1 mouse cellular context compared by ENCODE assay signal in the genomic region with DNA sequence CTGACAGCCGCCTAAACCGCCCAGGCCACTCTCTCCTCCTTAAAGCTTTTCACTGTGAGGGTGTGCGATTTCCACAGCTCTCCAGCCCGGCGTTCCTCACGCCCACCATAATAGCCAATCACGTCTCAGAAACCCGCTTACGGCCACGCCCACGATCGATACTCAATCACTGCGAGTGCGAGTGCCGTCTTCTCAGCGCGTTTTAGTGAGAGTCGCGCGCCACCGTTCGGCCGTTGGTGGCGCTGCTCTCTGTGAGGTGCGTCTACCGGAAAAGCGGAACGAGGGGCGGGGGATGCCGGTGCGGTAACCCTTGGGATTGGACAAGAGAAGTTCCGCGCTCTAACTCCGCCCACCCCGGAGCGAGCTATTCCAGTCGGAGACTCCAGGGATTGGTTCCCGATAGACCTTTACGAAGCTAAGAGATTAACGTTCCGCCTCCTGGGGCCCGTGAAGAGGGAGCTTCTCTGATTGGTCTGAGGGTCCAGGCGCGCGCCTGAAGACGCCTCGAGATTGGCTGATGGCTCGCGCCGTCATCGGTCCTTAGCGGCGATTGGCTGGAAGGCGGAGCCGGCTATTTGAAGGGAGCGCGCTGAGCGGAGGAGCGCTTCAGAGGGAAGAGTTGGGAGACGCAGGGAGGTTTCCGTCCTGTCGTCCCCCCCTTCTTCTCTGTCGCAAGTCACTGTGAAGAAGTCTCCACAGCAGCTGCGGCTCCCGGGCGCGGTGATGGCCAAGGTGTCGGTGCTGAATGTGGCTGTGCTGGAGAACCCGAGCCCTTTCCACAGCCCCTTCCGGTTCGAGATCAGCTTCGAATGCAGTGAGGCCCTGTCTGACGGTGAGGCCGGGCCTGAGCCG.
TF ChIP-seq lines count a peak whose summit lies in the region.

A gene (minus strand): TSS at position 100 of the 852 bp plus-strand sequence.
A gene (plus strand): TSS at position 402 of the 852 bp plus-strand sequence.

TF ChIP-seq in CH12.LX, 34 proteins besides CTCF, POLR2A, EP300 and RAD21 (continued from another document):
- 0 out of 2 replicates have a peak, but pooled peaks have one; percentile 45 for TF ChIP-seq KAT2A (IDR thresholded peaks at IDR 0.05; ENCODE audit: insufficient replicate concordance, low read length)
- TF ChIP-seq GABPA (IDR thresholded peaks at IDR 0.05; ENCODE audit: insufficient replicate concordance, low read depth, low read length): no peak
- TF ChIP-seq JUN (IDR thresholded peaks at IDR 0.05; ENCODE audit: insufficient read depth, low read depth, low read length): no peak
- TF ChIP-seq NRF1 (IDR thresholded peaks at IDR 0.05; ENCODE audit: low read depth, low read length): peak; percentile 33; the same call in 1 of the 2 replicates
- 0 out of 2 replicates have a peak, but pooled peaks have one; percentile 20 for TF ChIP-seq ZMIZ1 (IDR thresholded peaks at IDR 0.05; ENCODE audit: low read depth, low read length)
- no peak for TF ChIP-seq PAX5 (IDR thresholded peaks at IDR 0.05; ENCODE audit: low read length)
- TF ChIP-seq MXI1 (IDR thresholded peaks at IDR 0.05; ENCODE audit: low read depth, low read length): peak; percentile 68
- TF ChIP-seq ZC3H11A (IDR thresholded peaks at IDR 0.05; ENCODE audit: low read depth, low read length): peak; percentile 5; the same call in 1 of the 2 replicates
- TF ChIP-seq JUND (conservative IDR thresholded peaks at IDR 0.05; ENCODE audit: low read depth, low read length): no peak
- TF ChIP-seq MAFK (IDR thresholded peaks at IDR 0.05; ENCODE audit: insufficient replicate concordance, low read length): no peak
- TF ChIP-seq SIN3A (IDR thresholded peaks at IDR 0.05; ENCODE audit: low read length): peak; percentile 64; the same call in 1 of the 2 replicates
- TF ChIP-seq USF2 (conservative IDR thresholded peaks at IDR 0.05; ENCODE audit: low read depth, low read length): no peak
- TF ChIP-seq ZNF384 (IDR thresholded peaks at IDR 0.05; ENCODE audit: low read depth, low read length): no peak
- peak; percentile 89; the same call in 1 of the 2 replicates for TF ChIP-seq E2F4 (IDR thresholded peaks at IDR 0.05; ENCODE audit: insufficient replicate concordance, low read depth, low read length)
- no peak; the same call in 1 of the 2 replicates for TF ChIP-seq MEF2A (IDR thresholded peaks at IDR 0.05; ENCODE audit: borderline replicate concordance, low read depth, low read length)
- TF ChIP-seq ELF1 (IDR thresholded peaks at IDR 0.05; ENCODE audit: low read depth, low read length): peak; percentile 89
- TF ChIP-seq TBP (conservative IDR thresholded peaks at IDR 0.05; ENCODE audit: low read depth, low read length): peak; percentile 77
- TF ChIP-seq MAZ (IDR thresholded peaks at IDR 0.05; ENCODE audit: low read depth, low read length): no peak
- no peak for TF ChIP-seq UBTF (IDR thresholded peaks at IDR 0.05; ENCODE audit: low read depth, low read length)
- TF ChIP-seq IRF4 (IDR thresholded peaks at IDR 0.05; ENCODE audit: low read depth, low read length): peak; percentile 20; the same call in 1 of the 2 replicates
- peak; percentile 45; the same call in 1 of the 2 replicates for TF ChIP-seq TCF12 (IDR thresholded peaks at IDR 0.05; ENCODE audit: low read depth, low read length)
- no peak; the same call in 1 of the 2 replicates for TF ChIP-seq HCFC1 (IDR thresholded peaks at IDR 0.05; ENCODE audit: low read depth, low read length)
- TF ChIP-seq MAX (IDR thresholded peaks at IDR 0.05; ENCODE audit: low read length): peak; percentile 26
- peak; percentile 53 for TF ChIP-seq SMC3 (IDR thresholded peaks at IDR 0.05; ENCODE audit: low read depth, low read length)
- peak; percentile 80 for TF ChIP-seq NELFE (IDR thresholded peaks at IDR 0.05; ENCODE audit: low read depth, low read length)
- TF ChIP-seq RCOR1 (conservative IDR thresholded peaks at IDR 0.05; ENCODE audit: low read depth, low read length): no peak
- TF ChIP-seq MYC (IDR thresholded peaks at IDR 0.05; ENCODE audit: low read depth, low read length): no peak
- TF ChIP-seq CHD1 (IDR thresholded peaks at IDR 0.05; ENCODE audit: low read depth, low read length): no peak
- no peak for TF ChIP-seq ETS1 (conservative IDR thresholded peaks at IDR 0.05; ENCODE audit: low read depth, low read length)
